Comparison of ENCODE assay signal across 8 mouse cellular contexts in the genomic region with DNA sequence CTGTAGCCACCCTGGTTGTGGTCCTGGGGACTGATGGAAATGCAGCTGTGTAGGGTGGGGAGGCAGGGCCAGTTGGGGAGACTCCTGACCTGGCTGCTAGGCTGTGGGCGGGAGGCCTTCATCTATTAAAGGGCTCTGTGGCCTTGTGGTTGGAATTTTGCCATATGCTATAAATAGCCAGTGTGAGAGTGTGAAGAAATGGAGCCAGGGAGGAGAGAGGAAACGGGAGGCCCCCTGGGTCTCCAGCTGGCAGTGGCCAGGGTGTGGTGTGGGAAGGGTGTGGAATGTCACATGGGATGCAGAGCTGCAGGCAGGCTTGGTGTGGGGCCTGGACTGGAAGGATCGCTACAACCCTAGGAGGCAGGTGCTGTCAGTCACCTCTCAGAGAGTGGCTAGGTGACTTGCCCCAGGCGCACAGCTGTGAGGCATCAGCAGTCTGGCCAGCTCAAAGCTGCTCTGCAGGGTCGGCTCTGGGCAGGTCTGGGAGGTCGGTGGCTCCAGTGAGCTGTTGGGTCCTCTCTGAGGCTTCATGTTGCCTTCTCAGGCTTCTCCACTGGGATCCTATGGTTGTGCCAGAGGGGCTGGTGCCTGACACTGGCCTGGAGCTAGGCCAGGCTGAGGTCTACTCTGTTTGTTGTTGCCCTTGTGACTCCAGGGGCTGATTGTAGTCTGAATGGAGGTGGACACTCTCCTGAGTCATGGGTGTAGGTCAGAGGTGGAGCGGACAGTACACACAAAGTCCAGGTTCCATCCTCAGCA. TPM values are rescaled to one million over a fixed set of nuclear protein-coding genes. Genes with fewer than 3 reads are reported as not detected.
DNase-seq lines count a peak whose midpoint lies in the region; ATAC-seq lines count a peak whose summit lies in the region.

No protein-coding gene starts in this region.

- H3K27ac ChIP-seq in forebrain, embryonic 13.5 days: peak overlapping the region; percentile 19
- no peak overlapping the region; the same call in 1 of the 2 replicates for H3K27ac ChIP-seq in forebrain, embryonic 10.5 days
- H3K27ac ChIP-seq in embryonic facial prominence, embryonic 12.5 days: peak overlapping the region; percentile 55; the same call in 1 of the 2 replicates

- intact Hi-C loops in heart, postnatal 10 days (cut with DNase I): no loop called here

- H3K9ac ChIP-seq in forebrain, embryonic 13.5 days: 0 out of 2 replicates have a peak overlapping the region, but pooled peaks have one; percentile 30
- no peak overlapping the region for H3K9ac ChIP-seq in embryonic facial prominence, embryonic 12.5 days

- no peak for DNase-seq in forebrain, embryonic 10.5 days (ENCODE audit: extremely low spot score, low spot score)
- DNase-seq in heart, postnatal 10 days: peak; percentile 84 to 86
- DNase-seq in kidney, postnatal 36 days: peak; percentile 56 to 66
- no peak for DNase-seq in T-cell, adult 2 months (ENCODE audit: low spot score)
- DNase-seq in thymus, postnatal 36 days: no peak

- H3K4me1 ChIP-seq in forebrain, embryonic 13.5 days: peaks cover 39% of the 10 kb centered on the region
- peaks cover 22% of the 10 kb centered on the region for H3K4me1 ChIP-seq in forebrain, embryonic 10.5 days
- H3K4me1 ChIP-seq in embryonic facial prominence, embryonic 12.5 days: peaks cover 35% of the 10 kb centered on the region

- peaks cover 36% of the 10 kb centered on the region for H3K36me3 ChIP-seq in forebrain, embryonic 13.5 days (ENCODE audit: poor library complexity, severe bottlenecking)
- peaks cover 61% of the 10 kb centered on the region for H3K36me3 ChIP-seq in forebrain, embryonic 10.5 days (replicated peaks)
- peaks cover 30% of the 10 kb centered on the region for H3K36me3 ChIP-seq in embryonic facial prominence, embryonic 12.5 days

- H3K9me3 ChIP-seq in forebrain, embryonic 13.5 days (replicated peaks): no peaks in the 10 kb centered on the region
- no peaks in the 10 kb centered on the region for H3K9me3 ChIP-seq in forebrain, embryonic 10.5 days
- no peaks in the 10 kb centered on the region for H3K9me3 ChIP-seq in embryonic facial prominence, embryonic 12.5 days

- H3K4me2 ChIP-seq in forebrain, embryonic 13.5 days: no peak overlapping the region
- H3K4me2 ChIP-seq in embryonic facial prominence, embryonic 12.5 days (replicated peaks): no peak overlapping the region

- H3K4me3 ChIP-seq in forebrain, embryonic 13.5 days: no peak overlapping the region
- H3K4me3 ChIP-seq in forebrain, embryonic 10.5 days: no peak overlapping the region
- H3K4me3 ChIP-seq in embryonic facial prominence, embryonic 12.5 days: no peak overlapping the region

- peak; percentile 56 for ATAC-seq in forebrain, embryonic 13.5 days
- peak; percentile 36; the same call in 1 of the 2 replicates for ATAC-seq in embryonic facial prominence, embryonic 12.5 days (ENCODE audit: insufficient number of reproducible peaks, insufficient read depth, low FRiP score, low TSS enrichment)
- ATAC-seq in megakaryocyte progenitor cell, adult 5-6 weeks (replicated peaks; ENCODE audit: poor library complexity): peak; percentile 67

- no peaks in the 10 kb centered on the region for H3K27me3 ChIP-seq in forebrain, embryonic 13.5 days
- H3K27me3 ChIP-seq in forebrain, embryonic 10.5 days (ENCODE audit: poor library complexity, severe bottlenecking): no peaks in the 10 kb centered on the region
- H3K27me3 ChIP-seq in embryonic facial prominence, embryonic 12.5 days: no peaks in the 10 kb centered on the region

- WGBS in forebrain, embryonic 13.5 days: 69% methylated on average over 7 of the region's 7 CpGs
- WGBS in forebrain, embryonic 10.5 days: 74% methylated on average over 7 of the region's 7 CpGs
- 43% methylated on average over 7 of the region's 7 CpGs for WGBS in embryonic facial prominence, embryonic 12.5 days

RNA-seq across cellular contexts. Expression of a gene that starts 19.3 kb away (rescaled TPM):
- 46.3 and 52.6 TPM in 2 replicates for polyA plus RNA-seq in forebrain, embryonic 13.5 days (2015; fragmentation: Nextera tagmentation; extraction: Ambion mirVana)
- 36.5 and 37.8 TPM in 2 replicates for polyA plus RNA-seq in forebrain, embryonic 10.5 days (2016; fragmentation: Nextera tagmentation; extraction: Ambion mirVana)
- 45.6 and 48.3 TPM in 2 replicates for polyA plus RNA-seq in embryonic facial prominence, embryonic 12.5 days (2016; fragmentation: Nextera tagmentation; extraction: Ambion mirVana)
- total RNA-seq in heart, postnatal 10 days (2021): 1 to 10 TPM; 2.8 to 4.4 TPM
- total RNA-seq in megakaryocyte progenitor cell, adult 5-6 weeks (2015): 8.7 and 10.2 TPM in 2 replicates
- 5.1 and 5.2 TPM in 2 replicates for total RNA-seq in megakaryocyte progenitor cell, adult 5-6 weeks (2017)

RNA-seq across cellular contexts. Expression of a gene that starts 23.5 kb away (rescaled TPM):
- 48.1 and 54.7 TPM in 2 replicates for polyA plus RNA-seq in forebrain, embryonic 13.5 days (2015; fragmentation: Nextera tagmentation; extraction: Ambion mirVana)
- 66.0 and 70.6 TPM in 2 replicates for polyA plus RNA-seq in forebrain, embryonic 10.5 days (2016; fragmentation: Nextera tagmentation; extraction: Ambion mirVana)
- polyA plus RNA-seq in embryonic facial prominence, embryonic 12.5 days (2016; fragmentation: Nextera tagmentation; extraction: Ambion mirVana): 44.5 and 52.2 TPM in 2 replicates
- total RNA-seq in heart, postnatal 10 days (2021): 1 to 10 TPM; 6.9 to 7.4 TPM
- total RNA-seq in megakaryocyte progenitor cell, adult 5-6 weeks (2015): 1.2 TPM in 2 replicates
- 0.68 and 1.2 TPM in 2 replicates for total RNA-seq in megakaryocyte progenitor cell, adult 5-6 weeks (2017)

Comparison
In these comparisons a context has a peak if more than half of its experiments do, and no peak if none do; other contexts are left out.
1. DNase-seq: peak in heart, postnatal 10 days (2 of 2) and kidney, postnatal 36 days (2 of 2); none in forebrain, embryonic 10.5 days (single experiment), T-cell, adult 2 months (single experiment) and thymus, postnatal 36 days (0 of 2).
2. Peak in every context shown above with its lines, with median percentiles within 50 percentile points of each other: ATAC-seq.